Mouse (Mus musculus) testis, postnatal 14 days (tissue): ENCODE data around the gene E2f2.

Experiments
- DNase-seq: peaks from one replicate; pipeline ENCODE4 v3.0.0; 2021; ENCODE audit warnings: low spot score

E2f2 gene

GRCm38 (mm10) chr4:136172011-136172541, at the start of gene E2f2:
Gene E2f2 (plus strand): TSS chr4:136172394.
- DNase-seq: peak; percentile 68

- no peak for DNase-seq
Measured at GRCm38 (mm10) chr4:136123111-136123791, 48.9 kb upstream of the E2f2 start.

- no peak for DNase-seq
Measured at GRCm38 (mm10) chr4:136123792-136124161, 48.4 kb upstream of the E2f2 start.

GRCm38 (mm10) chr4:136124581-136124980, 47.6 kb upstream of the E2f2 start:
- no peak for DNase-seq

- DNase-seq: no peak
Measured at GRCm38 (mm10) chr4:136125458-136125857, 46.7 kb upstream of the E2f2 start.

GRCm38 (mm10) chr4:136126019-136126418, 46.2 kb upstream of the E2f2 start:
- no peak for DNase-seq

GRCm38 (mm10) chr4:136127670-136128069, 44.5 kb upstream of the E2f2 start:
- no peak for DNase-seq

GRCm38 (mm10) chr4:136129842-136130241, 42.4 kb upstream of the E2f2 start:
- DNase-seq: no peak

GRCm38 (mm10) chr4:136133801-136134200, 38.4 kb upstream of the E2f2 start:
- DNase-seq: no peak

GRCm38 (mm10) chr4:136134418-136134977, 37.7 kb upstream of the E2f2 start:
- no peak for DNase-seq

GRCm38 (mm10) chr4:136134978-136135873, 37.0 kb upstream of the E2f2 start:
- DNase-seq: no peak

GRCm38 (mm10) chr4:136135874-136136728, 36.1 kb upstream of the E2f2 start:
- DNase-seq: no peak

- DNase-seq: no peak
Measured at GRCm38 (mm10) chr4:136139326-136140110, 32.7 kb upstream of the E2f2 start.

GRCm38 (mm10) chr4:136140327-136141250, 31.6 kb upstream of the E2f2 start:
- peak; percentile 87 for DNase-seq

GRCm38 (mm10) chr4:136142267-136143192, 29.7 kb upstream of the E2f2 start:
- DNase-seq: no peak

- DNase-seq: peak; percentile 90
Measured at GRCm38 (mm10) chr4:136143193-136143976, 28.8 kb upstream of the E2f2 start, which contains the start of gene Id3. Gene Id3 (plus strand): TSS chr4:136143497.

GRCm38 (mm10) chr4:136144126-136144926, 27.9 kb upstream of the E2f2 start:
- DNase-seq: peak; percentile 74
